In the genomic region with DNA sequence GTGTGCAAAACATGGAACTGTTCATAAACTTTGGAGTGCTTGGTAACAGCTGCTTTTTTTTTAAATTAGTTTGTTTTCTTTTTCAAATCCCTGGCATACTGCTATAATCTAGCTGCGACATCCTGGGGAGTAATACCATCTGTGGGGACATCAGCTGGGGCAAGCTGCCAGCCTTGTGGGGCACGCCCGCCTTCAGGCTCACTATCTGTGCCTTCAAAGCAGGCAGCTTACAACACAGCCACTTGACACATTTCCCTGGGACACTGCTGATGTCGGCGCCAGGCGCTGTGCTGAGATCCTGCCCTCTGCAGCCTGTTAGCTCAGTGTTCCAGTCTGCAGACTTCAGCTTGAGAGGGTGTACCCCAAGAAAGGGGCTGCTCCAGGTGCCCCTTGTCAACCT, we compare ENCODE assay signal across 11 mouse cellular contexts. TPM values are rescaled to one million over a fixed set of nuclear protein-coding genes. Genes with fewer than 3 reads are reported as not detected.
DNase-seq lines count a peak whose midpoint lies in the region; ATAC-seq and TF ChIP-seq lines count a peak whose summit lies in the region.
"Had no signal": no experiment of that assay in that cellular context is flagged by ENCODE, and none has a peak within 500 bp of the region (broad histone marks: within the 10 kb centered on the region; RNA-seq: fewer than 3 reads in every experiment).

No protein-coding gene starts in this region.

- no peak for DNase-seq in kidney, adult 9 months
- peak; percentile 71 for DNase-seq in cerebellum, adult 11 months
- peak; percentile 72 for DNase-seq in gastrocnemius, postnatal 14 days
- peak; percentile 88 for DNase-seq in layer of hippocampus, adult 9-11 months
- DNase-seq in lung, postnatal 36 days = peak; percentile 75
- no peak for DNase-seq in thymus, adult 2 months
- DNase-seq in kidney, adult 18-20 months = no peak

- H3K4me2 ChIP-seq in kidney, embryonic 14.5 days (replicated peaks; ENCODE audit: low read depth, low read length) = no peak overlapping the region
- H3K4me2 ChIP-seq: neural tube, embryonic 13.5 days had no signal

- peaks cover 17% of the 10 kb centered on the region; the same call in 1 of the 2 replicates for H3K4me1 ChIP-seq in kidney, embryonic 14.5 days (ENCODE audit: control insufficient read depth, insufficient read depth, low read length)
- H3K4me1 ChIP-seq in thymus, adult 2 months (replicated peaks; ENCODE audit: control insufficient read depth, insufficient read depth, low read length) = no peaks in the 10 kb centered on the region

- intact Hi-C loops in gastrocnemius, postnatal 14 days (cut with DNase I; ENCODE audit: low total_unique reads) = no loop called here

- H3K9me3 ChIP-seq in kidney, embryonic 14.5 days (ENCODE audit: control insufficient read depth, low read length) = no peaks in the 10 kb centered on the region
- H3K9me3 ChIP-seq: neural tube, embryonic 13.5 days had no signal

- peak overlapping the region; percentile 4 for H3K9ac ChIP-seq in kidney, embryonic 14.5 days (ENCODE audit: low read depth, low read length)
- H3K9ac ChIP-seq: neural tube, embryonic 13.5 days had no signal

- H3K27me3 ChIP-seq in kidney, embryonic 14.5 days (ENCODE audit: control insufficient read depth, insufficient read depth, low read length) = no peaks in the 10 kb centered on the region
- H3K27me3 ChIP-seq in thymus, adult 2 months (ENCODE audit: control insufficient read depth, insufficient read depth, low read length) = no peaks in the 10 kb centered on the region
- H3K27me3 ChIP-seq: neural tube, embryonic 13.5 days; Patski had no signal

- ATAC-seq in kidney, embryonic 14.5 days (ENCODE audit: low FRiP score, low TSS enrichment) = no peak
- ATAC-seq: Patski had no signal

- WGBS in kidney, embryonic 14.5 days = 45% methylated on average over 6 of the region's 6 CpGs
- 90% methylated on average over 6 of the region's 6 CpGs for WGBS in thymus, adult 2 months

- TF ChIP-seq POLR2A in thymus, adult 2 months (IDR thresholded peaks at IDR 0.05; ENCODE audit: control insufficient read depth, extremely low read depth, insufficient read depth, low read length, poor library complexity) = no peak

- H3K4me3 ChIP-seq in kidney, embryonic 14.5 days (ENCODE audit: low read length) = no peak overlapping the region
- H3K4me3 ChIP-seq in thymus, adult 2 months (ENCODE audit: control insufficient read depth, insufficient read depth, low read length) = no peak overlapping the region
- H3K4me3 ChIP-seq: neural tube, embryonic 13.5 days had no signal

- H3K36me3 ChIP-seq in kidney, embryonic 14.5 days (ENCODE audit: control insufficient read depth, insufficient read depth, low read length) = no peaks in the 10 kb centered on the region; the same call in 1 of the 2 replicates
- H3K36me3 ChIP-seq in thymus, adult 2 months (ENCODE audit: control insufficient read depth, insufficient read depth, low read length) = no peaks in the 10 kb centered on the region

- H3K27ac ChIP-seq in kidney, embryonic 14.5 days (ENCODE audit: low read depth, low read length) = no peak overlapping the region
- no peak overlapping the region for H3K27ac ChIP-seq in thymus, adult 2 months (ENCODE audit: control insufficient read depth, insufficient read depth, low read length)
- H3K27ac ChIP-seq: neural tube, embryonic 13.5 days had no signal

- no peak for TF ChIP-seq CTCF in thymus, adult 2 months (IDR thresholded peaks at IDR 0.05; ENCODE audit: borderline replicate concordance, control insufficient read depth, extremely low read depth, insufficient read depth, low read length, poor library complexity)

RNA-seq across cellular contexts. Expression of gene Gpr153, which starts 17.0 kb away (rescaled TPM):
- polyA plus RNA-seq in kidney, embryonic 14.5 days (2014; fragmentation: Nextera tagmentation; extraction: Ambion mirVana) = 7.5 and 9.1 TPM in 2 replicates
- total RNA-seq in gastrocnemius, postnatal 14 days (2021) = 10 to 100 TPM; 18.0 to 21.0 TPM
- polyA plus RNA-seq in thymus, adult 2 months (2012; rRNA removed) = 5.3 and 5.5 TPM in 2 replicates

RNA-seq across cellular contexts. Expression of gene Hes3, which starts 34.4 kb away (rescaled TPM):
- not detected in 2 replicates for polyA plus RNA-seq in kidney, embryonic 14.5 days (2014; fragmentation: Nextera tagmentation; extraction: Ambion mirVana)
- total RNA-seq in gastrocnemius, postnatal 14 days (2021) = not detected
- polyA plus RNA-seq in thymus, adult 2 months (2012; rRNA removed) = 0.19 and 0.28 TPM in 2 replicates
- polyA plus RNA-seq: gonadal fat pad, adult 2 months had no signal

RNA-seq across cellular contexts. Expression of gene Icmt, which starts 40.0 kb away (rescaled TPM):
- 14.7 and 28.1 TPM in 2 replicates for polyA plus RNA-seq in kidney, embryonic 14.5 days (2014; fragmentation: Nextera tagmentation; extraction: Ambion mirVana)
- 10 to 100 TPM; 16.0 to 19.0 TPM for total RNA-seq in gastrocnemius, postnatal 14 days (2021)
- polyA plus RNA-seq in thymus, adult 2 months (2012; rRNA removed) = 42.6 and 48.1 TPM in 2 replicates

Comparison
In these comparisons a context has a peak if more than half of its experiments do, and no peak if none do; other contexts are left out.
1. DNase-seq: peak in cerebellum, adult 11 months (single experiment), gastrocnemius, postnatal 14 days (single experiment), layer of hippocampus, adult 9-11 months (single experiment) and lung, postnatal 36 days (single experiment); none in kidney, adult 9 months (single experiment), thymus, adult 2 months (single experiment) and kidney, adult 18-20 months (single experiment).